Mouse (Mus musculus): ENCODE data around the gene Rpl39l. TPM values are rescaled to one million over a fixed set of nuclear protein-coding genes. Genes with fewer than 3 reads are reported as not detected.
"Not testable (repeated sequence)": the region's sequence is repeated elsewhere in the genome, so short reads cannot be mapped to it uniquely, and the experiment has no call there.

Gene Rpl39l
- polyA plus RNA-seq, 2 experiments: 0.94 to 1.2 TPM

DNA sequence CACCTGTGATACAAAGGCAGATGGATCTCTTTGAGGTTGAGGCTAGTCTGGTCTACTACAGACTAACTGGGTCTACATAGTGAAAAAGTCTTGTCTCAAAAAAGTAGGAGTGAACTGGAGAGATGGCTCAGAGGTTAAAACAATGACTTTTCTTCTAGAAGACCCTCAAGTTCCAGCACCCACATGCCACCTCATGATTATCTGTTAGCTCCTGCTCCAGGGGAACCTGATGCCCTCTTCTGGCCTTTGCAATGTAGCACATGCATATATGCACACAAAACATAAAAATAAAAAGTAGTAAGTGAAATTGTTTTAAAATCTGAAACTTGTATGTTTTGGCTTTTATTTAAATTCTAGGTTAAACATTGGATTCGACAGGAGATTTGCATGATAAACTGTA, 38.8 kb downstream of the Rpl39l start:
- Histone ChIP-seq H3K27me3 (ENCODE audit: control insufficient read depth, insufficient read depth, low read length) (no peaks in the 10 kb centered on the region), H3K36me3 (replicated peaks; ENCODE audit: control insufficient read depth, insufficient read depth, low read depth) (no peaks in the 10 kb centered on the region), H3K9ac (replicated peaks) (no peak overlapping the region), H3K27ac (no peak overlapping the region), H3K4me1 (replicated peaks; ENCODE audit: control insufficient read depth in 2 of 2, insufficient read depth in 2 of 2, low read length in 1 of 2) (no peaks in the 10 kb centered on the region), H3K4me2 (ENCODE audit: low read depth) (no peak overlapping the region), H3K9me3 (ENCODE audit: control insufficient read depth, low read length) (no peaks in the 10 kb centered on the region), H3K4me3 (ENCODE audit: insufficient read depth in 1 of 2, low read depth in 2 of 2, low read length in 2 of 2) (no peak overlapping the region)
- TF ChIP-seq EP300 (IDR thresholded peaks at IDR 0.05; ENCODE audit: low read depth): no peak
- TF ChIP-seq CTCF (IDR thresholded peaks at IDR 0.05; ENCODE audit: low read depth): no peak; the same call in 1 of the 2 replicates
- DNase-seq (ENCODE audit: low read depth in 3 of 3, low spot score in 3 of 3): no peak
- no peak for ATAC-seq (ENCODE audit: insufficient read depth)
- WGBS (ENCODE audit: insufficient replicate concordance): 74% methylated on average over 1 of the region's 1 CpGs

- H3K36me3 ChIP-seq (replicated peaks; ENCODE audit: control insufficient read depth, insufficient read depth, low read depth); H3K4me3 ChIP-seq (ENCODE audit: insufficient read depth in 1 of 2, low read depth in 2 of 2, low read length in 2 of 2); H3K27ac ChIP-seq; H3K27me3 ChIP-seq (ENCODE audit: control insufficient read depth, insufficient read depth, low read length); H3K9me3 ChIP-seq (ENCODE audit: control insufficient read depth, low read length); DNase-seq (ENCODE audit: low read depth in 3 of 3, low spot score in 3 of 3); ATAC-seq (ENCODE audit: insufficient read depth); H3K4me1 ChIP-seq (replicated peaks; ENCODE audit: control insufficient read depth in 2 of 2, insufficient read depth in 2 of 2, low read length in 1 of 2); H3K4me2 ChIP-seq (ENCODE audit: low read depth); H3K9ac ChIP-seq (replicated peaks): not testable (repeated sequence)
- 58% methylated on average over 1 of the region's 1 CpGs for WGBS (ENCODE audit: insufficient replicate concordance)
Measured at GRCm38 (mm10) chr16:10216366-10216765, 46.3 kb downstream of the Rpl39l start.

- not testable (repeated sequence) for H3K36me3 ChIP-seq (replicated peaks; ENCODE audit: control insufficient read depth, insufficient read depth, low read depth); H3K4me2 ChIP-seq (ENCODE audit: low read depth); H3K4me1 ChIP-seq (replicated peaks; ENCODE audit: control insufficient read depth in 2 of 2, insufficient read depth in 2 of 2, low read length in 1 of 2); H3K27ac ChIP-seq; ATAC-seq (ENCODE audit: insufficient read depth); H3K4me3 ChIP-seq (ENCODE audit: insufficient read depth in 1 of 2, low read depth in 2 of 2, low read length in 2 of 2); H3K27me3 ChIP-seq (ENCODE audit: control insufficient read depth, insufficient read depth, low read length); DNase-seq (ENCODE audit: low read depth in 3 of 3, low spot score in 3 of 3); H3K9me3 ChIP-seq (ENCODE audit: control insufficient read depth, low read length); H3K9ac ChIP-seq (replicated peaks)
- WGBS (ENCODE audit: insufficient replicate concordance): 51% methylated on average over 2 of the region's 2 CpGs
Measured at GRCm38 (mm10) chr16:10217020-10217419, 47.0 kb downstream of the Rpl39l start.

Other genes with a start within 250 kb of the Rpl39l start
- gene Grin2a, start 174.7 kb upstream of the Rpl39l start, polyA plus RNA-seq (2012; rRNA removed): under 0.01 TPM in 1 of 2 replicates, not detected in the other
- not detected in 2 replicates for gene Grin2a, start 174.7 kb upstream of the Rpl39l start, polyA plus RNA-seq (2014; fragmentation: Nextera tagmentation; extraction: Ambion mirVana)
- gene Atf7ip2, start 22.5 kb downstream of the Rpl39l start, polyA plus RNA-seq (2012; rRNA removed): 0.11 and 0.19 TPM in 2 replicates
- 0.10 and 0.25 TPM in 2 replicates for gene Atf7ip2, start 22.5 kb downstream of the Rpl39l start, polyA plus RNA-seq (2014; fragmentation: Nextera tagmentation; extraction: Ambion mirVana)
- 3.9 and 4.3 TPM in 2 replicates for gene Emp2, start 143.7 kb downstream of the Rpl39l start, polyA plus RNA-seq (2012; rRNA removed)
- gene Emp2, start 143.7 kb downstream of the Rpl39l start, polyA plus RNA-seq (2014; fragmentation: Nextera tagmentation; extraction: Ambion mirVana): 3.8 and 4.0 TPM in 2 replicates
- gene Tekt5, start 225.3 kb downstream of the Rpl39l start, polyA plus RNA-seq (2012; rRNA removed): 0.13 and 0.15 TPM in 2 replicates
- 0.10 TPM in 2 replicates for gene Tekt5, start 225.3 kb downstream of the Rpl39l start, polyA plus RNA-seq (2014; fragmentation: Nextera tagmentation; extraction: Ambion mirVana)
- 15.2 and 20.2 TPM in 2 replicates for gene Nubp1, start 241.7 kb downstream of the Rpl39l start, polyA plus RNA-seq (2012; rRNA removed)
- gene Nubp1, start 241.7 kb downstream of the Rpl39l start, polyA plus RNA-seq (2014; fragmentation: Nextera tagmentation; extraction: Ambion mirVana): 31.6 and 34.4 TPM in 2 replicates